Comparison of ENCODE assay signal across 18 mouse cellular contexts in the genomic region with DNA sequence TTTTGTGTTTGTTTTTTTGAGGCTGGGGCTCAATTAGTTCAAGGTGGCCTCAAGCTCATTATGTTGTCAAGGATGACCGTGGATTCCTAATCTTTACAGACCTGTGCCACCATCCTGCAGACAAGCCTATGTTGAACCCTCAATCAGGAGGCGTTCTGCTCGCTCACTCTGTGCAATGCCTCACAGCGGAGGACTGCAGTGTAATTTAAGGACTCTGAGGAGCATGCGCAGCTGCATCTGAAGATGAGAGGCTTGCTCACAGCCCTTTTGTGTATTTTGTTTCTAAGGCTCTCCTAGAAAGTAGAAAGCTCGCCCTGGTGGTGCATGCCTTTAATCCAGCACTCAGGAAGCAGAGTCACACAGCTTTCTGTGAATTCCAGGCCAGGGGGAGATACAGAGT. TPM values are rescaled to one million over a fixed set of nuclear protein-coding genes. Genes with fewer than 3 reads are reported as not detected.
A peak's percentile ranks its signal among the peaks of the same experiment; 100 is the strongest.
DNase-seq lines count a peak whose midpoint lies in the region; ATAC-seq and TF ChIP-seq lines count a peak whose summit lies in the region.
"Had no signal": no experiment of that assay in that cellular context is flagged by ENCODE, and none has a peak within 500 bp of the region (broad histone marks: within the 10 kb centered on the region; RNA-seq: fewer than 3 reads in every experiment).

No protein-coding gene starts in this region.

- H3K9ac ChIP-seq in hindbrain, embryonic 14.5 days, result 0 out of 2 replicates have a peak overlapping the region, but pooled peaks have one; percentile 16
- no peak overlapping the region for H3K9ac ChIP-seq in hindbrain, postnatal 0 days (replicated peaks; ENCODE audit: low read length)
- no peak overlapping the region for H3K9ac ChIP-seq in lung, embryonic 14.5 days
- H3K9ac ChIP-seq: embryonic facial prominence, embryonic 13.5 days; heart, embryonic 15.5 days; hindbrain, embryonic 12.5 days; stomach, embryonic 15.5 days had no signal

- no peaks in the 10 kb centered on the region for H3K9me3 ChIP-seq in hindbrain, embryonic 14.5 days (ENCODE audit: control insufficient read depth, low read length)
- H3K9me3 ChIP-seq in hindbrain, postnatal 0 days (ENCODE audit: low read length), result no peaks in the 10 kb centered on the region
- H3K9me3 ChIP-seq in lung, embryonic 14.5 days (ENCODE audit: low read depth, low read length), result no peaks in the 10 kb centered on the region
- H3K9me3 ChIP-seq: embryonic facial prominence, embryonic 13.5 days; heart, embryonic 15.5 days; hindbrain, embryonic 12.5 days; stomach, embryonic 15.5 days had no signal

- H3K4me2 ChIP-seq in hindbrain, embryonic 14.5 days (replicated peaks), result no peak overlapping the region
- no peak overlapping the region for H3K4me2 ChIP-seq in hindbrain, postnatal 0 days (ENCODE audit: low read depth, low read length)
- H3K4me2 ChIP-seq in lung, embryonic 14.5 days, result no peak overlapping the region
- H3K4me2 ChIP-seq: embryonic facial prominence, embryonic 13.5 days; heart, embryonic 15.5 days; hindbrain, embryonic 12.5 days; stomach, embryonic 15.5 days had no signal

- no peak for TF ChIP-seq CTCF in hindbrain, postnatal 0 days (IDR thresholded peaks at IDR 0.05; ENCODE audit: low read depth)
- TF ChIP-seq CTCF in bone marrow macrophage, adult 2 months (IDR thresholded peaks at IDR 0.05; ENCODE audit: low read depth, low read length), result no peak
- TF ChIP-seq CTCF in lung, embryonic 14.5 days (IDR thresholded peaks at IDR 0.05; ENCODE audit: low read depth), result no peak

- no peaks in the 10 kb centered on the region for H3K36me3 ChIP-seq in hindbrain, embryonic 14.5 days (replicated peaks; ENCODE audit: control insufficient read depth, insufficient read depth)
- H3K36me3 ChIP-seq in hindbrain, postnatal 0 days (ENCODE audit: insufficient read depth, low read length), result no peaks in the 10 kb centered on the region
- no peaks in the 10 kb centered on the region for H3K36me3 ChIP-seq in lung, embryonic 14.5 days (ENCODE audit: insufficient read depth)
- H3K36me3 ChIP-seq: embryonic facial prominence, embryonic 13.5 days; heart, embryonic 15.5 days; hindbrain, embryonic 12.5 days; stomach, embryonic 15.5 days had no signal

- H3K4me3 ChIP-seq in hindbrain, embryonic 14.5 days (replicated peaks; ENCODE audit: low read length), result no peak overlapping the region
- H3K4me3 ChIP-seq in hindbrain, postnatal 0 days (ENCODE audit: low read length), result no peak overlapping the region
- H3K4me3 ChIP-seq in bone marrow macrophage, adult 2 months (ENCODE audit: insufficient read depth, low read length), result no peak overlapping the region
- no peak overlapping the region for H3K4me3 ChIP-seq in lung, embryonic 14.5 days (ENCODE audit: low read depth, low read length)
- H3K4me3 ChIP-seq: embryonic facial prominence, embryonic 13.5 days; heart, embryonic 15.5 days; hindbrain, embryonic 12.5 days; stomach, embryonic 15.5 days had no signal

- intact Hi-C loops in left cerebral cortex, postnatal 14 days (cut with DNase I), result no loop called here

- no peaks in the 10 kb centered on the region for H3K4me1 ChIP-seq in hindbrain, embryonic 14.5 days (replicated peaks; ENCODE audit: control insufficient read depth, insufficient read depth, low read length)
- no peaks in the 10 kb centered on the region for H3K4me1 ChIP-seq in hindbrain, postnatal 0 days (ENCODE audit: insufficient read depth, low read length)
- H3K4me1 ChIP-seq in bone marrow macrophage, adult 2 months (ENCODE audit: control insufficient read depth, insufficient read depth, low read length), result peaks cover 45% of the 10 kb centered on the region
- H3K4me1 ChIP-seq in lung, embryonic 14.5 days (ENCODE audit: insufficient read depth), result no peaks in the 10 kb centered on the region
- H3K4me1 ChIP-seq: hindbrain, embryonic 12.5 days had no signal

- 56% methylated on average over 6 of the region's 6 CpGs for WGBS in hindbrain, embryonic 14.5 days
- 56% methylated on average over 6 of the region's 6 CpGs for WGBS in hindbrain, postnatal 0 days
- 44% methylated on average over 6 of the region's 6 CpGs for WGBS in lung, embryonic 14.5 days

- no peak for ATAC-seq in hindbrain, embryonic 14.5 days (ENCODE audit: low FRiP score)
- no peak for ATAC-seq in hindbrain, postnatal 0 days
- no peak for ATAC-seq in lung, embryonic 14.5 days (ENCODE audit: insufficient read depth)
- ATAC-seq: activated CD4-positive, CD25-positive, alpha-beta regulatory T cell, adult 4 months had no signal

- H3K27ac ChIP-seq in hindbrain, embryonic 14.5 days, result no peak overlapping the region
- no peak overlapping the region for H3K27ac ChIP-seq in hindbrain, postnatal 0 days
- H3K27ac ChIP-seq in bone marrow macrophage, adult 2 months (ENCODE audit: insufficient read depth, low read depth, low read length), result peak overlapping the region; percentile 17; the same call in 1 of the 2 replicates
- H3K27ac ChIP-seq in lung, embryonic 14.5 days (ENCODE audit: low read depth), result peak overlapping the region; percentile 10; the same call in 1 of the 2 replicates
- H3K27ac ChIP-seq: embryonic facial prominence, embryonic 13.5 days; heart, embryonic 15.5 days; hindbrain, embryonic 12.5 days; macrophage; stomach, embryonic 15.5 days had no signal

- H3K27me3 ChIP-seq in hindbrain, embryonic 14.5 days (ENCODE audit: control insufficient read depth, insufficient read depth, low read length), result no peaks in the 10 kb centered on the region
- no peaks in the 10 kb centered on the region for H3K27me3 ChIP-seq in hindbrain, postnatal 0 days (ENCODE audit: insufficient read depth, low read length)
- H3K27me3 ChIP-seq in lung, embryonic 14.5 days (ENCODE audit: insufficient read depth, low read length), result no peaks in the 10 kb centered on the region
- H3K27me3 ChIP-seq: embryonic facial prominence, embryonic 13.5 days; heart, embryonic 15.5 days; hindbrain, embryonic 12.5 days; stomach, embryonic 15.5 days had no signal

- no peak for TF ChIP-seq POLR2A in bone marrow macrophage, adult 2 months (IDR thresholded peaks at IDR 0.05; ENCODE audit: borderline replicate concordance, low read depth, low read length)

- no peak for DNase-seq in hindbrain, embryonic 14.5 days (ENCODE audit: low spot score)
- no peak for DNase-seq in hindbrain, postnatal 0 days (ENCODE audit: low spot score)
- DNase-seq in ES-CJ7 (ENCODE audit: low read depth, low spot score), result peak; percentile 60
- peak; percentile 55 for DNase-seq in lung, embryonic 14.5 days
- DNase-seq in urinary bladder, postnatal 4 days (ENCODE audit: low spot score in 2 of 2), result no peak
- DNase-seq in left cerebral cortex, postnatal 14 days (ENCODE audit: low spot score in 2 of 2), result no peak
- no peak for DNase-seq in adrenal gland, adult 2 months
- DNase-seq: cerebellum, adult 18-20 months; gastrocnemius, postnatal 25 days; kidney, adult 11 months; thymus, postnatal 14 days had no signal

RNA-seq across cellular contexts. Expression of a gene that starts 7.5 kb away (rescaled TPM):
- polyA plus RNA-seq in hindbrain, embryonic 14.5 days (2014; fragmentation: Nextera tagmentation; extraction: Ambion mirVana), result 13.9 and 14.9 TPM in 2 replicates
- total RNA-seq in hindbrain, postnatal 0 days (2014; rRNA removed), result 0.89 TPM in 1 of 2 replicates, not detected in the other
- 13.6 and 14.9 TPM in 2 replicates for polyA plus RNA-seq in hindbrain, postnatal 0 days (2015; fragmentation: Nextera tagmentation; extraction: Ambion mirVana)
- 13.9 and 17.4 TPM in 2 replicates for polyA plus RNA-seq in bone marrow macrophage, adult 2 months (2012; ENCODE audit: insufficient read depth, insufficient read length, missing spikeins)
- polyA plus RNA-seq in lung, embryonic 14.5 days (2014; fragmentation: Nextera tagmentation; extraction: Ambion mirVana), result 24.0 and 27.7 TPM in 2 replicates
- 1 to 10 TPM; 8.6 to 9.4 TPM for total RNA-seq in left cerebral cortex, postnatal 14 days (2021)
- 10 to 100 TPM in 1 of 2 experiments, 1 to 10 TPM in 1; 8.8 to 10.1 TPM for total RNA-seq in adrenal gland, adult 2 months (2021)
- 7.1 and 7.6 TPM in 2 replicates for polyA plus RNA-seq in adrenal gland, adult 2 months (2012; rRNA removed)

RNA-seq across cellular contexts. Expression of a gene that starts 16.7 kb away (rescaled TPM):
- polyA plus RNA-seq in hindbrain, embryonic 14.5 days (2014; fragmentation: Nextera tagmentation; extraction: Ambion mirVana), result 51.5 and 52.7 TPM in 2 replicates
- 79.4 and 92.9 TPM in 2 replicates for total RNA-seq in hindbrain, postnatal 0 days (2014; rRNA removed)
- polyA plus RNA-seq in hindbrain, postnatal 0 days (2015; fragmentation: Nextera tagmentation; extraction: Ambion mirVana), result 50.8 and 54.2 TPM in 2 replicates
- 111 and 118 TPM in 2 replicates for polyA plus RNA-seq in bone marrow macrophage, adult 2 months (2012; ENCODE audit: insufficient read depth, insufficient read length, missing spikeins)
- 105 and 109 TPM in 2 replicates for polyA plus RNA-seq in lung, embryonic 14.5 days (2014; fragmentation: Nextera tagmentation; extraction: Ambion mirVana)
- 100 to 1,000 TPM; 186 to 187 TPM for total RNA-seq in left cerebral cortex, postnatal 14 days (2021)
- total RNA-seq in adrenal gland, adult 2 months (2021), result 100 to 1,000 TPM; 194 to 257 TPM
- polyA plus RNA-seq in adrenal gland, adult 2 months (2012; rRNA removed), result 54.0 and 57.0 TPM in 2 replicates

RNA-seq across cellular contexts. Expression of a gene that starts 33.6 kb away (rescaled TPM):
- 80.1 and 90.6 TPM in 2 replicates for polyA plus RNA-seq in hindbrain, embryonic 14.5 days (2014; fragmentation: Nextera tagmentation; extraction: Ambion mirVana)
- total RNA-seq in hindbrain, postnatal 0 days (2014; rRNA removed), result 87.1 and 91.0 TPM in 2 replicates
- 109 and 111 TPM in 2 replicates for polyA plus RNA-seq in hindbrain, postnatal 0 days (2015; fragmentation: Nextera tagmentation; extraction: Ambion mirVana)
- polyA plus RNA-seq in bone marrow macrophage, adult 2 months (2012; ENCODE audit: insufficient read depth, insufficient read length, missing spikeins), result 54.6 and 68.8 TPM in 2 replicates
- 56.5 and 62.9 TPM in 2 replicates for polyA plus RNA-seq in lung, embryonic 14.5 days (2014; fragmentation: Nextera tagmentation; extraction: Ambion mirVana)
- 100 to 1,000 TPM; 161 to 169 TPM for total RNA-seq in left cerebral cortex, postnatal 14 days (2021)
- 100 to 1,000 TPM; 145 to 306 TPM for total RNA-seq in adrenal gland, adult 2 months (2021)
- polyA plus RNA-seq in adrenal gland, adult 2 months (2012; rRNA removed), result 6.3 and 8.7 TPM in 2 replicates

Comparison
In these comparisons a context has a peak if more than half of its experiments do, and no peak if none do; other contexts are left out.
1. DNase-seq: peak in ES-CJ7 (single experiment) and lung, embryonic 14.5 days (single experiment); none in hindbrain, embryonic 14.5 days (single experiment), hindbrain, postnatal 0 days (single experiment), urinary bladder, postnatal 4 days (0 of 2), left cerebral cortex, postnatal 14 days (0 of 2) and adrenal gland, adult 2 months (single experiment).
2. H3K27ac ChIP-seq: peak in bone marrow macrophage, adult 2 months (single experiment) and lung, embryonic 14.5 days (single experiment); none in hindbrain, embryonic 14.5 days (single experiment) and hindbrain, postnatal 0 days (single experiment).